8 mouse cellular contexts compared by ENCODE assay signal in the genomic region with DNA sequence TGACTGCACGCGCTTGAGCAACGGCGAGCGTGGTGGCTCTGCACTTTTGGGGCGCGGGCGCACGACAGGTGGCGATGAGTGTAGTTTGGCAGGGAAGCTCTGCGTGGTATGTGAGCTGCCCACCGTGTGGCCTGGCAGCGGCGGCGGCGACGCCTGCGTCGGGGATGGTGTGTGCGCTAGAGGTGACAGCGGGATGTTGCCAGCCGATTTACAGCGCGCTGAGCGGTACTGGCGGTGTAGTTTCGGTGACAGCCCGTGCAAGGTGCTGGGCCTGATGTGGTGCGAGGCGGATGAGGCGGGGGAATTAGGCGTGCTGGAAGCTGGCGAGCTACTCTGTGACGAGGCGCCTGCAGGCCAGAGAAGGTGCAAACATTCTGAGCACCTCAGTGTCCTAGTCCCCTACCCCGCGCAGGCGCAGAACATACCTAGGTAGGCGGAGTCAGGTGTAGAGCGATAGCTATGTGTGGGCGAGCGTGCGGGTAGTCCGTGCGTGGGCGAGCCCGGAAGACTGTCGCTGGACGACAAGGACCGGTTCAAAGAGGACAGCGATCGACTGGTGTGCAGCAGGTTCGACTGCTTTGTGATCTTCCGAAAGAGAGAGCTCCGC. TPM values are rescaled to one million over a fixed set of nuclear protein-coding genes. Genes with fewer than 3 reads are reported as not detected.
DNase-seq lines count a peak whose midpoint lies in the region; ATAC-seq lines count a peak whose summit lies in the region.

No protein-coding gene starts in this region.

- intact Hi-C loops in heart, postnatal 10 days (cut with DNase I) = no loop called here

- peak overlapping the region; percentile 74 for H3K4me2 ChIP-seq in embryonic facial prominence, embryonic 13.5 days

- H3K9me3 ChIP-seq in embryonic facial prominence, embryonic 13.5 days = no peaks in the 10 kb centered on the region

- peak; percentile 74 to 78 for DNase-seq in CD8-positive naive resting alpha-beta T cell, adult 2 months (ENCODE audit: low read depth in 2 of 2, low spot score in 2 of 2)
- peak; percentile 80 for DNase-seq in adrenal gland, postnatal 14 days
- peak; percentile 61 to 64 for DNase-seq in heart, postnatal 10 days
- DNase-seq in kidney, postnatal 25 days = peak; percentile 83 to 91
- peak; percentile 74 for DNase-seq in lung, postnatal 10 days
- peak; percentile 40 for DNase-seq in retina, embryonic 14.5 days (ENCODE audit: low spot score)
- DNase-seq in thymus, postnatal 36 days = peak; percentile 78 to 85

- peak overlapping the region; percentile 47 for H3K4me3 ChIP-seq in embryonic facial prominence, embryonic 13.5 days

- H3K27ac ChIP-seq in embryonic facial prominence, embryonic 13.5 days = no peak overlapping the region

- H3K9ac ChIP-seq in embryonic facial prominence, embryonic 13.5 days = peak overlapping the region; percentile 64

- H3K36me3 ChIP-seq in embryonic facial prominence, embryonic 13.5 days = peaks cover 4% of the 10 kb centered on the region; the same call in 1 of the 2 replicates

- H3K27me3 ChIP-seq in embryonic facial prominence, embryonic 13.5 days = peaks cover 78% of the 10 kb centered on the region

- peaks cover 29% of the 10 kb centered on the region for H3K4me1 ChIP-seq in embryonic facial prominence, embryonic 13.5 days

- 2% methylated on average over 55 of the region's 55 CpGs for WGBS in embryonic facial prominence, embryonic 13.5 days

- no peak for ATAC-seq in embryonic facial prominence, embryonic 13.5 days (ENCODE audit: insufficient number of reproducible peaks, insufficient read depth, low FRiP score, low TSS enrichment, low read depth)

RNA-seq across cellular contexts. Expression of gene Dnase2a, which starts 4.6 kb away (rescaled TPM):
- total RNA-seq in adrenal gland, postnatal 14 days (2021) = 8.3 and 11.0 TPM in 2 replicates
- 15.9 and 22.7 TPM in 2 replicates for polyA plus RNA-seq in embryonic facial prominence, embryonic 13.5 days (2015; fragmentation: Nextera tagmentation; extraction: Ambion mirVana)
- total RNA-seq in heart, postnatal 10 days (2021) = 1 to 10 TPM; 6.4 to 7.3 TPM

RNA-seq across cellular contexts. Expression of gene Klf1, which starts 11.3 kb away (rescaled TPM):
- total RNA-seq in adrenal gland, postnatal 14 days (2021) = 0.56 and 5.1 TPM in 2 replicates
- polyA plus RNA-seq in embryonic facial prominence, embryonic 13.5 days (2015; fragmentation: Nextera tagmentation; extraction: Ambion mirVana) = 1.8 and 5.6 TPM in 2 replicates
- total RNA-seq in heart, postnatal 10 days (2021) = under 1 TPM; 0.17 to 0.22 TPM

RNA-seq across cellular contexts. Expression of gene Gcdh, which starts 19.3 kb away (rescaled TPM):
- total RNA-seq in adrenal gland, postnatal 14 days (2021) = 55.4 and 84.8 TPM in 2 replicates
- polyA plus RNA-seq in embryonic facial prominence, embryonic 13.5 days (2015; fragmentation: Nextera tagmentation; extraction: Ambion mirVana) = 39.1 and 40.6 TPM in 2 replicates
- 10 to 100 TPM; 31.7 to 32.8 TPM for total RNA-seq in heart, postnatal 10 days (2021)

RNA-seq across cellular contexts. Expression of gene Mast1, which starts 24.2 kb away (rescaled TPM):
- total RNA-seq in adrenal gland, postnatal 14 days (2021) = 1.2 and 3.1 TPM in 2 replicates
- 1.4 and 1.6 TPM in 2 replicates for polyA plus RNA-seq in embryonic facial prominence, embryonic 13.5 days (2015; fragmentation: Nextera tagmentation; extraction: Ambion mirVana)
- under 1 TPM in 1 of 2 experiments, not detected in 1; 0.07 TPM for total RNA-seq in heart, postnatal 10 days (2021)

RNA-seq across cellular contexts. Expression of gene Rtbdn, which starts 33.8 kb away (rescaled TPM):
- not detected in 2 replicates for total RNA-seq in adrenal gland, postnatal 14 days (2021)
- polyA plus RNA-seq in embryonic facial prominence, embryonic 13.5 days (2015; fragmentation: Nextera tagmentation; extraction: Ambion mirVana) = 0.36 and 0.39 TPM in 2 replicates
- not detected for total RNA-seq in heart, postnatal 10 days (2021)
